Mouse (Mus musculus): ENCODE measurements around the gene Txlna.
A peak's percentile ranks its signal among the peaks of the same experiment; 100 is the strongest.

The Txlna gene

GRCm38 (mm10) chr4:129640638-129641467 lies at the start of gene Txlna:
Txlna (minus strand) TSS chr4:129641065.
- DNase-seq (ENCODE audit: low read depth) = peak; percentile 100

GRCm38 (mm10) chr4:129684531-129684930 lies 43.7 kb upstream of the Txlna start:
- DNase-seq (ENCODE audit: low read depth) = no peak

GRCm38 (mm10) chr4:129683901-129684493 lies 43.1 kb upstream of the Txlna start:
- no peak for DNase-seq (ENCODE audit: low read depth)

- no peak for DNase-seq (ENCODE audit: low read depth)
Observed at GRCm38 (mm10) chr4:129681837-129682236, 41.0 kb upstream of the Txlna start.

GRCm38 (mm10) chr4:129672878-129673449 lies 32.1 kb upstream of the Txlna start:
- no peak for DNase-seq (ENCODE audit: low read depth)

- peak; percentile 93 for DNase-seq (ENCODE audit: low read depth)
Observed at GRCm38 (mm10) chr4:129672083-129672877, 31.4 kb upstream of the Txlna start, which contains the start of gene Kpna6. Kpna6 (minus strand) TSS chr4:129672767.

DNA sequence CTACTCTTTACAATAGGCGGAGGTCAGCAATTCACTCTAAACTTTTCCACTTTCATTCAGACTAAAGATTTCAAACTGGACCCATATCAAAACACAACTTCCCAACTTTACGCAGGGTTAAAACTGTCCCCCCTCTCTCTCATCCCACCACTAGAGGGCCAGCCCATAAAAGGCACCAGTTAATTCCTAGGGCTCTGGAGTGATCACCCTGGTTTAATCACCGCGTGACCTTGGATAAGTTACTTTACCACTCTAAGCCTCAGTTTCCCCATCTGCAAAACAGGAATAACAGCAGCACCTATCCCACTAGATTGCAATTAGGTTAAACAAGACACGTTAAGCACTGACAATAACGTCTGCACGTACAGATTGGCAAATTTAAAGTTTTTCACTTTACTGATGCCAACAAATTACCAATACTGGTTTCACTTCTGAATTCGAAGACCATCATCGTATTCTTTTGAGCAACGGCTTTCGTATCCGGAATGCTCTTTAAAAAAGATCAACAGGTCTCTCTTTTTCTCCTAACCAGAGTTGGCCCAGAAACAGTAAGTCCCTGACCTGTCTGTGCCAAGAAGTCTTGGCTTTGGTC lies 30.7 kb upstream of the Txlna start:
- peak; percentile 75 for DNase-seq (ENCODE audit: low read depth)

- peak; percentile 26 for DNase-seq (ENCODE audit: low read depth)
Observed at GRCm38 (mm10) chr4:129662255-129662813, 21.5 kb upstream of the Txlna start.

- DNase-seq (ENCODE audit: low read depth) = no peak
Observed at GRCm38 (mm10) chr4:129661584-129661983, 20.7 kb upstream of the Txlna start.

DNA sequence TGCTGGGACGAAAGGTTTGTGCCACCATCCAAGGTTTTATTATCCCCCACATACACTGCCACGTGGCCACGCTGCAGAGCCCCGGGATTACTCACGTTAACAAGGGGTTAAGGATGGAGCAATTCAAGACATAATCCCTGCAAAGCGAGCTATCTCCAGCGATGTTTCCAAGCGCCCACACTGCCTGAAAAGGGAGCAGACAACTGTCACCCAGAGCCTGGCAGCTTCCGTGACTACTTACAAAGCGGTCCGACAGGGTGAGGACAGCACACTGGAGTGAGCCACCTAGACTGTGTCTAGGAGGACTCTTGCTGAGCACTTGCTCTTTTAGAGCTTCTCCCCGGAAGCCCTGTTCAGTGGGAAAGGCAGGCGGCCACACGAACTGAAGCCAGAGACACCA lies 13.9 kb upstream of the Txlna start:
- DNase-seq (ENCODE audit: low read depth) = no peak

- no peak for DNase-seq (ENCODE audit: low read depth)
Observed at GRCm38 (mm10) chr4:129650359-129650758, 9.5 kb upstream of the Txlna start.

DNA sequence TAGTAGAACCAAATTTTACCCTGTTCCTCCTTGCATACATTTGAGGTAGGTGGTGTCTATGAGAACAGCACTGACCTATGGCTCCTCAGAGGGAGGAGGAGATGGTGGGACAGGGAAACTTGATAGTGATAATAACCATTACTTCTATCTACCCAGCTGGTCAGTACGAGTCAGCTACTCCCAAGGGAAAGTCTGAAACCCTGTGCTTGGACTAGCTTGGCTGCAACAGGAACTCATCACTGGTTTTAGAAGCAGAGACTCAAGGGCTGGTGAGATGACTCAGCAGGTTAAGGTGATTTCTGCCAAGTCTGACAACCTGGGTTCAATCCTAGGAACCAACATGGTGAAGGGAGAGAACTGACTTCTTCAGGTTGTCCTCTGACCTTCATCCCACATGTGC lies 7.8 kb upstream of the Txlna start:
- DNase-seq (ENCODE audit: low read depth) = no peak

DNA sequence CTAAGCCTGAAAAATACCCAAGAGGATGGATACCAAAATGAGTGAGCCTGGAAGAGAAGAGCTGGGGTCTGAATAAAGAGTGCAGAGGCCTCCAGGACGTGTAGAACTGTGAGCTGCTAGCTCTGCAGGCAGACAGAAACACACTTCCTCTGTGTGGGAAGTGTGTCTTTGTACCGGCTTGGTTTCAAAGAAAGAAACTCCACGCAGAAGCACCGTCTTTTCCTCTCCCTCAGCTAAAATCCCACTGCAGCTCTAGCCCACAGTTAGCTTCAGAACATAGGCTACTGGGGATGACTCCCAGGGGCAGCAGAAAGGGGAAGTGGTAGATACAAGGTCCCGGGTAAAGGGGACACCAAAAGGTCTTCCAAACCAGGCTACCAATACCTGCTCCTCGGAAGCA lies 4.3 kb upstream of the Txlna start:
- no peak for DNase-seq (ENCODE audit: low read depth)

DNA sequence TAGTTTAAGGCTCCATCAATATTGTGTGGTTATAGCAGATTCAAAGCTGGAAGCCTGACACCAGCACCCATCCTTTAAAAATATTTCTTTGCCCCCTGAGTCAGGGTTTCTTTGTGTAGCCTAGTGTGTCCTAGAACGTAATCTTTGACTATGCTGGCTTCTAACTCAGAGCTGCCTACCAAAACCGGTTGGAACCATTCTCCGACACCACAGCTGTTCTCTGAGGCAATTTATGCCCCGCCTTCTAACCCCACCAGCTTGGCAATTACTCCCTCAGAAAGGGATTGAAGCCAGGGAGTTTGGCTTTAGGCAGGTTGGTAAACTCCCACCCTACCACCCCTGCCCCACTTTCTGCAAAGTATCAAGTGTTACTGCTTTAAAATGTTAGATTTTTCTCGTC lies 891 bp upstream of the Txlna start:
- DNase-seq (ENCODE audit: low read depth) = no peak

DNA sequence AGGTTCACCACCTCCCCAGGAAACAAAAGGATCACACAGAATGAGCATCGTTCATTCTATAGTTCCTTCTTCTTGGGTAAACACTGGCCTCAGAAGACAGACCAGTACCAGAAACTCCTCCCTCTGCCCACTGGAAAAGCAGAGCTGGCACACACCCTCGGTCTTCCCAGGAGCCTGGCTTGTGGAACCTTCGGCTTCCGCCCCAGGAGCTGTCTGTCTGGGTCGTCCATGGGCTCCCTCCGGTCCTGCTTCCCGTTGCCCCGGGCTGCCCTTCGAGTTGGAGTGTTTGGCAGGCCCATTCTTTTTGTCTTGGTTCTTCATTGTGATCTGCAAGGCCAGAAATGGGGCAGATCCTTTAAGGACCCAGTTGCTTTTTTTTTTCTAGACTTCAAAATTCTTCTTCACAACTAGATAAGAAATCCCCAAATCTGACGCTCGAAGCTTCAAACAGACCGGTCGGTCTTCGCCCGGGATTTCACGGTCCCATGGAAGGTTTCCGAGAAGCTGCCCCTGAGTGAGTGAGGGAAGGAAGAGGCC lies 696 bp downstream of the Txlna start:
- no peak for DNase-seq (ENCODE audit: low read depth)

DNA sequence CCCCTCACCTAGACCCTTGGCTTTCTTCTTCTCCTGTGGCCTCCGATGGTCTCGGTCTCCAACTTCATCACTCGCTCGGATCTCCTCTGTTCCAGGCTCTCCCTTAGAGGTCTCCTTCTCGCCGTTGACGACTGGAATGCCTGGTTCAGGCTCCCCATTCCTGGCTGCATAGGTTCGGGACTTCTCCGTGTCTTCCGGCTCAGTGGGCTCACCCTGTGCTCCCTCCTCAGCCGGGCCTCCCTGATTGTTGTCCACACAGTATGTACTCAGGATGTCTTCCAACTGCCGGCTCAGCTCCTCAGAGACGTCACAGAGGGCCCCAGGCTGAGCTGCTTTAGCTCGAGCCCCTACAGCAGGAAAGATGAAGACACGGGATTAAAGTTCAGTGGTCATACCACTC lies 1.6 kb downstream of the Txlna start:
- no peak for DNase-seq (ENCODE audit: low read depth)

DNA sequence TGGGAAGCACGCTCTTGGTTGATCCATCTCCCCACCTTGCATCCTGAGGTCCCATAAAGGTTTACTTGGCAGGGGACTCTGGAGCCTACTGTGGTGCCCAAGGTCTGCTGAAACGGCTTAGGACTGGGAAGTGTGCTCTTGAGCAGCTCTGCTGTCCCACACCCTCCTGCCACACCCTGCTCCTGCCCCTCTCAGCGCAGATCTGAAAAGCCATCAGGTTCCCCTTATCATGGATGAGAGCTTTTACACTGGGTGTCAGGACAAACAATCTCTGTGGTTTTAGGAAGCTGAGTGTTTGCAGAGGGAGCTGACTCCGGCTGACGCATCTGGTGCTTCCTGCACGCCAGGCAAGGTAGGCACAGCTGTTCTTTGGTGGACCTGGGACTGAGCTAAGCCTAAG lies 7.0 kb downstream of the Txlna start:
- DNase-seq (ENCODE audit: low read depth) = no peak

DNA sequence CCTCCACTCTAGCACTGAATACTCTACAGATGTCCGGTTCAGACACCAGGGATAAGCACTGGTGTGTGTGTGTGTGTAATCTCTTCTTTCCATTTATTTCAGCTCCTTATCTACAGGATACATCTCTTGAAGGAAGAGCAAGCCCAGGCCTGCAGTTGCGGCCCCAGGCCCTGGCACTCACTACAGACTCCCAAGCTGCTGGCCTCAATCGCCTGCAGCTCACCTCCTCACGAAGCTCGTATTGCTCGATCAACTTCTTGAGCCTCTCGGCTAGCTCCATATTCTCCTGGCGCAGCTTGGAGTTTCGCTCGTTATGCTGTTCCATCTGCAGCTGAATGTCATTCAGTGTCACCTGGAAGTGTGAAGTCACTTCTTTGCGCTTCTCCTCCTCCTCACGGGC lies 9.0 kb downstream of the Txlna start:
- DNase-seq (ENCODE audit: low read depth) = no peak

DNA sequence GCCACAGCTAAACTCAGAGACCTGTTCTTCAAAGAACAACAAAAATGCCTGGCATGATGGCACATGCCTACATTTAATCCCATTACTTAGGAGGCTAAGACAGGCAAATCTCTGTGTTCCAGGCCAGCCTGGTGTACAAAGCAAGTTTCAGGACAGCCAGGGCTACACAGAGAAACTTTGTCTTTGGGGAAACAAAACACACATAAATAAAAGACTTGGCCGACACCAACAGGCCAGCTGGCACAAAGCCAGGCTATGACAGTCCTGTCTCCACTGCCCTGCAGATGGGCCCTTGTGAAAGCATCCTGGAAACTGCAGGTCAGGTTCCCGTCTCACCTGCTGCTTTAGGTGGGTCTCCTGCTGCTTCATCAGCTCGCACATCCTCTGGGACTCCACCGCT lies 9.9 kb downstream of the Txlna start:
- DNase-seq (ENCODE audit: low read depth) = no peak

- no peak for DNase-seq (ENCODE audit: low read depth)
Observed at GRCm38 (mm10) chr4:129626035-129626434, 14.8 kb downstream of the Txlna start.

DNA sequence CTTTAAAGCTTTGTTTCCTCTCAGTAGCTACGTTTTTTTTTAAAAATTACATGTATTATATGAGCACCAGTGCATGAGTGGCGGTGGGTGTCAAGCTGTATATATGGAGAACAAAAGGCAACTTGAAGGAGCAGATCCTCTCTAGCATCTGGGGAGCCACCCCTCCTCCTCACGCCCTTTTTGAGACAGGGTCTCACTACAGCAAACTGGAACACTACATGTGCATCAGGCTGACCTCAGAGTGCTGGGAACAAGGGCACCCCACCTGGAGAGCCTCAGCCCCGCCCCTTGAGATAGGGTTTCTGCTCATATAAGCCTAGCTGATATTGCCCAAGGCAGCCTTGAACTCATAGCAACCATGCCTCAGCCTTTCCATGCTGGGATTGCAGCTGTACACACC lies 15.4 kb downstream of the Txlna start:
- no peak for DNase-seq (ENCODE audit: low read depth)

GRCm38 (mm10) chr4:129625029-129625370 lies 15.9 kb downstream of the Txlna start:
- DNase-seq (ENCODE audit: low read depth) = peak; percentile 82
